Mouse (Mus musculus): ENCODE data around the gene Olfr1340.

GRCm38 (mm10) chr4:118711656-118712055 lies 8.3 kb upstream of the Olfr1340 start:
- no peak for TF ChIP-seq CTCF (IDR thresholded peaks at IDR 0.05; ENCODE audit: low read depth)
- TF ChIP-seq EP300 (IDR thresholded peaks at IDR 0.05; ENCODE audit: low read depth): no peak

All from liver, postnatal 0 days (tissue).